Mouse (Mus musculus) B cell, adult (primary cell): Measurements from ENCODE around the gene Cabp5. TPM values are rescaled to one million over a fixed set of nuclear protein-coding genes. Genes with fewer than 3 reads are reported as not detected.

Experiments used
- total RNA-seq: library from RNA; stranded (reverse); gene quantifications from 4 replicates; pipeline ENCODE4 v1.2.4, GENCODE M21; 2023; ENCODE audit not compliant: inconsistent age

Gene Cabp5
- total RNA-seq = not detected in 4 replicates

DNA sequence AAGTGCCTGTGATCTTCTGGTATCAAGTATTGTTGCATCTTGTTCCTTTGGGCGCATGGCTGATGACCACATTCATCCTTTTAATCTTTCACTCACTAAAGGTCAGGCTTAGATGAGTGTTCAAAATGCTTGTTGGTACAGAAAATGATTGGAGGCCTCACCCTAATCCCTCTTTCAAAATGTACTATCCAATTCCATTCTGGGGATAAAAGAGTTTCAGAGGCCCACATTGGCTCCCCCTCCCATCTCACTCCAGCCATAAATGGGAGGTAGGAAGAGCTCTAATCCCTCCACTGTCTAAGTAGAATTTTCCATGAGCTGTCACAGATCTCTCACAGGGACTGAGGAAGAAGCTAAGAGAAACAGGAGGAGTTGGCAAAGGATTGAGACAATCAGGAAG lies at the start of gene Cabp5:
Cabp5 (plus strand) TSS at position 301 of the 400 bp plus-strand sequence.

DNA sequence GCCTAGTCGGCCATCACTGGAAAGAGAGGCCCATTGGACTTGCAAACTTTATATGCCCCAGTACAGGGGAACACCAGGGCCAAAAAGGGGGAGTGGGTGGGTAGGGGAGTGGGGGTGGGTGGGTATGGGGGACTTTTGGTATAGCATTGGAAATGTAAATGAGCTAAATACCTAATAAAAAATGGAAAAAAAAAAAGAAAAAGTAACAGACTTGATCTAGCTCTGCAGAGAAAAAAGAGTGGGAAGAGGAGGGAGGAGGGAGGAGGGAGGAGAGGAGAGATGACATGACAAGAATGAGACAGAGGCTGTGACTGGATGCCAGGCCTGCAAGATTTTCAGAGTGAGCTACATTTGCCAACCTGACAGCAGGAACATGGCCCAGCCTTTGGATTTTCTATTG lies 52.6 kb downstream of the Cabp5 start, which contains the start of gene Bsph1:
Bsph1 (plus strand) TSS at position 301 of the 400 bp plus-strand sequence.

Other genes starting within 250 kb of the Cabp5 start
- gene Vmn1r88, start 238.6 kb upstream of the Cabp5 start, total RNA-seq = 0.09 to 0.16 TPM (median 0.12 TPM) in 4 replicates
- gene Vmn1r89, start 185.1 kb upstream of the Cabp5 start, total RNA-seq = not detected in 4 replicates
- 26.6 to 29.1 TPM (median 27.0 TPM) in 4 replicates for gene Lig1, start 120.8 kb upstream of the Cabp5 start, total RNA-seq
- 5.3 to 7.3 TPM (median 6.4 TPM) in 4 replicates for gene Zswim9, start 119.4 kb upstream of the Cabp5 start, total RNA-seq
- gene Pla2g4c, start 73.5 kb upstream of the Cabp5 start, total RNA-seq = 0.15 to 1.7 TPM (median 0.63 TPM) in 4 replicates
- not detected in 4 replicates for gene Bsph1, start 52.7 kb downstream of the Cabp5 start, total RNA-seq
- gene Bsph2, start 172.9 kb downstream of the Cabp5 start, total RNA-seq = not detected in 4 replicates
- gene Sult2a5, start 225.8 kb downstream of the Cabp5 start, total RNA-seq = not detected in 4 replicates